Mouse (Mus musculus) embryonic facial prominence, embryonic 11.5 days (tissue): Measurements from ENCODE around the gene Tmem238. TPM values are rescaled to one million over a fixed set of nuclear protein-coding genes. Genes with fewer than 3 reads are reported as not detected.

Source experiments
- ATAC-seq: fragments of 200-750 bp; cut with Nextera tagmentation; replicated peaks from 2 replicates; pipeline ENCODE4 v1.8.0; 2017; ENCODE audit warnings: low read depth; ENCODE audit not compliant: insufficient number of reproducible peaks, low FRiP score, low TSS enrichment
- DNase-seq: peaks from one replicate; pipeline ENCODE4 v3.0.0-alpha.2; 2015; ENCODE audit warnings: low spot score
- H3K27ac ChIP-seq: fragments of 300-500 bp; sonication (generic); replicated peaks from 2 replicates; pipeline ENCODE4 v1.5.1; 2014; ENCODE audit warnings: mild to moderate bottlenecking, low read depth, low read length, control low read depth
- H3K27me3 ChIP-seq: fragments of 300-500 bp; sonication (generic); 2 replicates; pipeline ENCODE4 v1.6.1; 2014; ENCODE audit warnings: mild to moderate bottlenecking, low read length, moderate library complexity, mixed read lengths; ENCODE audit not compliant: control insufficient read depth, insufficient read depth
- H3K36me3 ChIP-seq: fragments of 300-500 bp; sonication (generic); replicated peaks from 2 replicates; pipeline ENCODE4 v1.6.1; 2014; ENCODE audit warnings: low read depth, mild to moderate bottlenecking, low read length, moderate library complexity, mixed read lengths; ENCODE audit not compliant: control insufficient read depth, insufficient read depth
- H3K4me1 ChIP-seq: fragments of 300-500 bp; sonication (generic); 2 replicates; pipeline ENCODE4 v1.6.1; 2014; ENCODE audit warnings: low read length, mixed read lengths; ENCODE audit not compliant: control insufficient read depth, insufficient read depth
- H3K4me2 ChIP-seq: fragments of 300-500 bp; sonication (generic); 2 replicates; pipeline ENCODE4 v1.6.1; 2014; ENCODE audit warnings: low read depth, mild to moderate bottlenecking, control low read depth, low read length, moderate library complexity
- H3K4me3 ChIP-seq: fragments of 300-500 bp; sonication (generic); 2 replicates; pipeline ENCODE4 v1.5.1; 2014; ENCODE audit warnings: low read depth, low read length, control low read depth
- H3K9ac ChIP-seq: fragments of 300-500 bp; sonication (generic); replicated peaks from 2 replicates; pipeline ENCODE4 v1.6.1; 2014; ENCODE audit warnings: mild to moderate bottlenecking, control low read depth, low read length
- H3K9me3 ChIP-seq: fragments of 300-500 bp; sonication (generic); replicated peaks from 2 replicates; pipeline ENCODE4 v1.6.1; 2016; ENCODE audit warnings: mild to moderate bottlenecking, low read length, inconsistent platforms, mixed read lengths; ENCODE audit not compliant: control insufficient read depth
- WGBS: fragments of 180-500 bp; shearing (Covaris S2); extraction: QIAGEN DNeasy Blood & Tissue Kit; methylation state at CpG from one replicate; pipeline ENCODE4 v1.1.7; 2014; 5-methylcytosine and 5-hydroxymethylcytosine counted together
- polyA plus RNA-seq: library from polyadenylated mRNA; unstranded; fragments of >200 nt; fragmentation: Nextera tagmentation; extraction: Ambion mirVana; gene quantifications from 2 replicates; pipeline ENCODE4 v1.2.1, GENCODE M21; 2014

The Tmem238 gene
- polyA plus RNA-seq, 1 experiment from 2014 or later, result 1.4 TPM

- Histone ChIP-seq H3K27me3 (peaks cover 12% of the 10 kb centered on the region), H3K36me3 (no peaks in the 10 kb centered on the region), H3K4me3 (no peak within 1 kb of the TSS), H3K27ac (no peak within 1 kb of the TSS), H3K9ac (no peak within 1 kb of the TSS), H3K9me3 (no peaks in the 10 kb centered on the region), H3K4me1 (peaks cover 2% of the 10 kb centered on the region; the same call in 1 of the 2 replicates), H3K4me2 (no peak within 1 kb of the TSS)
- DNase-seq (no peak), ATAC-seq (no peak)
- WGBS, result 76% methylated on average over 2 of the region's 2 CpGs
Observed at GRCm38 (mm10) chr7:4782759-4783158, 6.7 kb downstream of the Tmem238 start, which contains the start of the genes Il11 and Tmem190. Il11 (minus strand) TSS chr7:4782859. Tmem190 (plus strand) TSS chr7:4782937.

GRCm38 (mm10) chr7:4782130-4782529, 7.3 kb downstream of the Tmem238 start:
- 52% methylated on average over 3 of the region's 3 CpGs for WGBS
- H3K4me1 ChIP-seq, result peaks cover 4% of the 10 kb centered on the region; the same call in 1 of the 2 replicates
- H3K27ac ChIP-seq, result no peak overlapping the region
- no peaks in the 10 kb centered on the region for H3K36me3 ChIP-seq
- peaks cover 18% of the 10 kb centered on the region for H3K27me3 ChIP-seq
- no peak overlapping the region for H3K9ac ChIP-seq
- no peak overlapping the region for H3K4me2 ChIP-seq
- DNase-seq, result no peak
- no peak overlapping the region for H3K4me3 ChIP-seq
- no peaks in the 10 kb centered on the region for H3K9me3 ChIP-seq
- no peak for ATAC-seq

- Histone ChIP-seq H3K27ac (no peak overlapping the region), H3K4me1 (peaks cover 7% of the 10 kb centered on the region; the same call in 1 of the 2 replicates), H3K4me3 (no peak overlapping the region), H3K4me2 (no peak overlapping the region), H3K9ac (no peak overlapping the region), H3K9me3 (no peaks in the 10 kb centered on the region), H3K36me3 (no peaks in the 10 kb centered on the region), H3K27me3 (peaks cover 33% of the 10 kb centered on the region)
- ATAC-seq (no peak), DNase-seq (no peak)
- WGBS, result 29% methylated on average over 5 of the region's 5 CpGs
Observed at GRCm38 (mm10) chr7:4779921-4780320, 9.5 kb downstream of the Tmem238 start.

DNA sequence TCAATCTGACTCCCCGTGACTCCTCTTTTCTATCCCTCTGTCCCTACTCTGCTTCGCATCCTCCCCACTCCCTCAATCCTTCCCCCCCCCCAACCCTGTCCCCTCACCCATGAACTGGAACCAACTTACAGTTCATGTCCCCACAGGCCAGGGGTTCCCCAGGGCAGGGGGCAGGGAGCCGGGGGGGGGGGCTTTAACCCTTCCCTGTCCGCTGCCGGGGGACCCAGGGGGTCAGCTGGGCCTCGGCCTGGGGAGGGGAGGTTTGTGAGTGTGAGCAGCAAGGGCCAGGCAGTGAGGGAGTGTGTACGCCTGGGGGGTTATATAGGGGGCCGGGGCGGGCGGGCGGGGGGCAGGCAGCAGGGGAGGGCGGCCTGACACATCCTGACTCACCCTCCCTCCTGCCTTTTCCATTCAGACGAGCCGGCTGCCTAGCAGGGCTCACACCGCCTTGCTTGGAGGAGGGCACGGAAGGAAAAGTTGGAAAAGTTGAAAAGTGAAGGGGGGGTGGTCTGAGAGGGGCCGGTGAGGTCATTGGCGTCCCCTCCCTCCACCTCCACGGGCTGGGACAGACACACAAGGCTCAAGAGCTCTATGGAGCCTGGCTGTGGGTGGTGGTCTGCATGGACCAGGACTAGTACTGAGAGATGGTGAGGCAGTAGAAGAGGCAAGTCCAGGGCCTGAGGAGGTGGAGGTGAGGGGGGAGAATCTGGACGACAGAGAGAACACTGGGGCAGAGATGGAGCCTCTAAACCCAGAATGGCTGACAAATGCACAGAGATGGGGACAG, 11.4 kb downstream of the Tmem238 start:
- peaks cover 33% of the 10 kb centered on the region for H3K27me3 ChIP-seq
- WGBS, result 5% methylated on average over 19 of the region's 20 CpGs
- H3K9ac ChIP-seq, result no peak overlapping the region; the same call in 1 of the 2 replicates
- ATAC-seq (no peak; the same call in 1 of the 2 replicates), DNase-seq (no peak)
- H3K27ac ChIP-seq, result no peak overlapping the region
- H3K4me1 ChIP-seq, result peaks cover 7% of the 10 kb centered on the region; the same call in 1 of the 2 replicates
- H3K4me3 ChIP-seq, result no peak overlapping the region
- no peaks in the 10 kb centered on the region for H3K36me3 ChIP-seq
- no peaks in the 10 kb centered on the region for H3K9me3 ChIP-seq
- no peak overlapping the region for H3K4me2 ChIP-seq

GRCm38 (mm10) chr7:4776861-4777830, 12.3 kb downstream of the Tmem238 start:
- H3K27me3 ChIP-seq, result peaks cover 33% of the 10 kb centered on the region
- H3K9ac ChIP-seq, result peak overlapping the region; percentile 37; the same call in 1 of the 2 replicates
- H3K4me2 ChIP-seq, result peak overlapping the region; percentile 40
- DNase-seq (peak; percentile 84), ATAC-seq (peak; percentile 77)
- no peaks in the 10 kb centered on the region for H3K36me3 ChIP-seq
- under 1% methylated on average over 42 of the region's 56 CpGs for WGBS
- no peak overlapping the region for H3K27ac ChIP-seq
- H3K9me3 ChIP-seq, result no peaks in the 10 kb centered on the region
- H3K4me3 ChIP-seq, result peak overlapping the region; percentile 18
- H3K4me1 ChIP-seq, result peaks cover 7% of the 10 kb centered on the region; the same call in 1 of the 2 replicates

- no peak overlapping the region for H3K4me2 ChIP-seq
- no peak for ATAC-seq
- H3K4me1 ChIP-seq, result peaks cover 7% of the 10 kb centered on the region; the same call in 1 of the 2 replicates
- H3K36me3 ChIP-seq, result no peaks in the 10 kb centered on the region
- H3K9ac ChIP-seq, result no peak overlapping the region
- H3K9me3 ChIP-seq, result no peaks in the 10 kb centered on the region
- peaks cover 33% of the 10 kb centered on the region for H3K27me3 ChIP-seq
- H3K27ac ChIP-seq, result no peak overlapping the region
- DNase-seq, result no peak
- H3K4me3 ChIP-seq, result no peak overlapping the region
- 46% methylated on average over 10 of the region's 10 CpGs for WGBS
Observed at GRCm38 (mm10) chr7:4776131-4776530, 13.3 kb downstream of the Tmem238 start.

- Histone ChIP-seq H3K9me3 (no peaks in the 10 kb centered on the region), H3K4me3 (no peak within 1 kb of the TSS), H3K9ac (no peak within 1 kb of the TSS), H3K4me1 (no peaks in the 10 kb centered on the region), H3K36me3 (no peaks in the 10 kb centered on the region), H3K4me2 (no peak within 1 kb of the TSS), H3K27me3 (peaks cover 7% of the 10 kb centered on the region), H3K27ac (no peak within 1 kb of the TSS)
- ATAC-seq (no peak), DNase-seq (no peak)
- 70% methylated on average over 4 of the region's 5 CpGs for WGBS
Observed at GRCm38 (mm10) chr7:4771202-4771601, 18.3 kb downstream of the Tmem238 start, which contains the start of gene Fam71e2. Fam71e2 (minus strand) TSS chr7:4771302.
